Mouse (Mus musculus) C2C12 (cell line): Measurements from ENCODE around the gene Gm10644. TPM values are rescaled to one million over a fixed set of nuclear protein-coding genes. Genes with fewer than 3 reads are reported as not detected.

Source experiments
- H3K27me3 ChIP-seq: one replicate; pipeline ENCODE4 v1.6.1; 2011; ENCODE audit not compliant: control insufficient read depth, insufficient read depth, insufficient read length
- H3K36me3 ChIP-seq: one replicate; pipeline ENCODE4 v1.6.1; 2011; ENCODE audit not compliant: control insufficient read depth, insufficient read depth
- H3K4me3 ChIP-seq: one replicate; pipeline ENCODE4 v1.5.1; 2011; ENCODE audit warnings: mild to moderate bottlenecking, control low read depth; ENCODE audit not compliant: poor library complexity, insufficient read depth, severe bottlenecking
- H3K79me2 ChIP-seq: one replicate; pipeline ENCODE4 v1.6.1; 2011; ENCODE audit not compliant: control insufficient read depth, insufficient read depth
- H3K79me3 ChIP-seq: one replicate; pipeline ENCODE4 v1.6.1; 2011; ENCODE audit warnings: low read depth, control low read depth
- H3ac ChIP-seq: one replicate; pipeline ENCODE3; 2011; ENCODE audit warnings: low read depth; ENCODE audit not compliant: control insufficient read depth, insufficient read length
- CEBPB ChIP-seq: IDR thresholded peaks from one replicate; pipeline ENCODE4 v1.6.1; 2011; ENCODE audit warnings: low read depth, mild to moderate bottlenecking, control low read depth, moderate library complexity
- CTCF ChIP-seq: IDR thresholded peaks from one replicate; pipeline ENCODE4 v1.5.1; 2011; ENCODE audit not compliant: control insufficient read depth, insufficient read depth, insufficient read length
- FOSL1 ChIP-seq: IDR thresholded peaks from one replicate; pipeline ENCODE4 v1.8.0; 2011; ENCODE audit warnings: mild to moderate bottlenecking, low read length; ENCODE audit not compliant: poor library complexity, insufficient read depth, severe bottlenecking
- MAX ChIP-seq: IDR thresholded peaks from one replicate; pipeline ENCODE4 v1.6.1; 2011; ENCODE audit warnings: mild to moderate bottlenecking, control low read depth
- MYOD1 ChIP-seq: IDR thresholded peaks from one replicate; pipeline ENCODE4 v1.6.1; 2011; ENCODE audit warnings: low read depth; ENCODE audit not compliant: control insufficient read depth, insufficient read length
- MYOG ChIP-seq: IDR thresholded peaks from one replicate; pipeline ENCODE4 v1.6.1; 2011; ENCODE audit not compliant: control insufficient read depth, insufficient read length; ENCODE audit errors: extremely low read depth
- USF1 ChIP-seq: IDR thresholded peaks from one replicate; pipeline ENCODE4 v1.6.1; 2011; ENCODE audit warnings: low read depth, mild to moderate bottlenecking, control low read depth, moderate library complexity
- polyA plus RNA-seq: library from polyadenylated mRNA; unstranded; fragments of >200 nt; fragmentation: generic; extraction: Trizol; gene quantifications from one replicate; pipeline ENCODE4 v1.2.1, GENCODE M21; 2012; ENCODE audit warnings: missing spikeins

The Gm10644 gene
- polyA plus RNA-seq, 1 experiment = 0.08 TPM

DNA sequence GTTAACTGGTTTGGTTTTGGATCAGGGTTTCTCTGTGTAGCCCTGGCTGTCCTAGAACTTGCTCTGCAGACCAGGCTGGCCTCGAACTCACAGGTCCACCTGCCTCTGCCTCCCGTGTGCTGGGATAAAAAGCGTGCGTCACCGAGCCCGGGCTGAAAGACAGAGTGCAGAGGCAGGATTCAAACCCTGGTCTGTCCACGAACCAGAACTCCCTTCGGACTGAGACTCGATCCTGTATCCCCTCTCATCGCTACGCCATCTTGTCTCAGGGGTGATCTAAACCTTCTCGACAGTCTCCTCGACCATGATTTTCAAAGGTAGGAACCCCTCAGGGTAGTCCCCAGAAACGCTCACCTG lies 278 bp downstream of the Gm10644 start:
- H3K4me3 ChIP-seq = peak overlapping the region; percentile 28

DNA sequence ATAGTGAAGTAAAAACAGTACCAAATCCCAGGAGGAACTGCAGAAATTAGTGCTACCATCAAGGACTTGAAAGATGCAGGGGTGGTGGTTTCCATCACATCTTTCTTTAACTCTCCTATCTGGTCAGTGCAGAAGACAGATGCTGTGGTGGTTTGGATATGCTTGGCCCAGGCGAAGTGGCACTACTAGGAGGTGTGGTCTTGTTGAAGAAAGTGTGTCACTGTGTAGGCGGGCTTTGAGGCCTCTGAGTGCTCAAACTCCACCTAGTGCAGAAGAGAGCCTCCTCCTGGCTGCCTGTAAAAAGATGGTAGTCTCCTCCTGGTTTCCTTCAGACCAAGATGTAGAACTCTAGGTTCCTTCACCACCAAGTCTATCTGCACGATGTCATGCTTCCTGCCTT lies 9.5 kb downstream of the Gm10644 start:
- Histone ChIP-seq H3K4me3 (no peak overlapping the region), H3K27me3 (no peaks in the 10 kb centered on the region), H3K79me3 (no peaks in the 10 kb centered on the region), H3ac (no peak overlapping the region), H3K36me3 (no peaks in the 10 kb centered on the region), H3K79me2 (no peaks in the 10 kb centered on the region)
- TF ChIP-seq CEBPB (no peak), CTCF (no peak), USF1 (no peak), MYOG (no peak), MYOD1 (no peak), FOSL1 (no peak), MAX (no peak)

More for the DNA sequence above, 278 bp downstream of the Gm10644 start:
- Histone ChIP-seq H3K36me3 (peaks cover 7% of the 10 kb centered on the region), H3ac (peak overlapping the region; percentile 8), H3K79me3 (peaks cover 22% of the 10 kb centered on the region), H3K27me3 (no peaks in the 10 kb centered on the region), H3K79me2 (peaks cover 42% of the 10 kb centered on the region)
- no peak for TF ChIP-seq FOSL1
- no peak for TF ChIP-seq USF1
- no peak for TF ChIP-seq MYOG
- TF ChIP-seq MAX = no peak
- no peak for TF ChIP-seq CEBPB
- no peak for TF ChIP-seq MYOD1
- no peak for TF ChIP-seq CTCF

DNA sequence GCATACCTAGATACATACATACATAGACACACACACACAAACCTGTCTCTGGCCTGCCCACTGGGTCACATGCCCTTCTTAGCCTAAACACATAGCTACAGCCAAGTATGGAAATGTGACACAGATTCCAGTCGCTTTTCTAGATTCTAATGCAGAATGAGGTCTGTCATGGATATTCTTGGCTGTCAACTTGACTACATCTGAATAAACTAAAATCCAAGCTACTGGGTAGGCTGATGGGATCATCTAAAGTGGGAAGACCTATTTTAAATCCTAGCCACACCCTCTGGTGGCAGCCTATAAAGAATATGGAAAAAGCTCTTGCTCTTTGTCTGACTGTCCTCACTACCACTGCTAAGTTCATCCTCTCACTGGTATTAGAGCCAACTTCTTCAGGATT lies 12.6 kb downstream of the Gm10644 start:
- Histone ChIP-seq H3K4me3 (no peak overlapping the region), H3K27me3 (no peaks in the 10 kb centered on the region), H3K36me3 (no peaks in the 10 kb centered on the region), H3K79me2 (no peaks in the 10 kb centered on the region), H3ac (no peak overlapping the region), H3K79me3 (no peaks in the 10 kb centered on the region)
- TF ChIP-seq CTCF (no peak), MYOG (no peak), FOSL1 (no peak), MYOD1 (no peak), CEBPB (no peak), MAX (no peak), USF1 (no peak)

DNA sequence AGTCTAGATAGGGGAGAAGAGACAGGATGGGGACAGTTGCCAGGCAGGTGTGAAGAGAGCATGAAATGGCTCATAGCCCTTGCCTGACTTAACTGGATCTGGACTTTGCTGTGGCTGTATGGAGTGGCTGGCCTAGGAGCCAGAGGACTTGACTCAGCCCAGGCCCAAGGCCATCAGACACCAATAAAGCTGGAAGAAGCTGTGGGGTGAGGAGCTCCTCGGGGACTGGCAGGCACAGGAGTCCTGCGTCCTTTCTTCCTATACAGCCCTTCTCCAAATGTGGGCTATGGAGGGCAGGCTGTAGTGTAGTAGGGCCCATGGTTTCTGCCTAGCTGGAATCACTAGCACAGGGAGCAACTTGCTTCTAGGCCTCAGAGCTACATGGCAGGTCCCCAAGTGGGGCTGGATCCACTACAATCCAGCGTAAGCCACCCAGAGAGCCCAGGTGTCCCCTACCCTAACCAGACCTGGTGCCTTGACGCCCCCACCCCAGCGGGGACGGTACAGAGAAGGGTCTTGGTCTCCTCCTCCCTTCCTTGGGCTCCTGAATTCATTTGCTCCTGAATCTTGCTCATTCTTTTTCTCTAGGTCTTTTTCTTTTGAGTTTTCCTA lies 13.8 kb downstream of the Gm10644 start:
- no peaks in the 10 kb centered on the region for H3K79me2 ChIP-seq
- no peak overlapping the region for H3ac ChIP-seq
- no peaks in the 10 kb centered on the region for H3K79me3 ChIP-seq
- no peaks in the 10 kb centered on the region for H3K27me3 ChIP-seq
- no peaks in the 10 kb centered on the region for H3K36me3 ChIP-seq
- TF ChIP-seq USF1 (no peak), CEBPB (no peak), MAX (no peak), CTCF (no peak), MYOG (no peak), MYOD1 (no peak), FOSL1 (no peak)
- no peak overlapping the region for H3K4me3 ChIP-seq

DNA sequence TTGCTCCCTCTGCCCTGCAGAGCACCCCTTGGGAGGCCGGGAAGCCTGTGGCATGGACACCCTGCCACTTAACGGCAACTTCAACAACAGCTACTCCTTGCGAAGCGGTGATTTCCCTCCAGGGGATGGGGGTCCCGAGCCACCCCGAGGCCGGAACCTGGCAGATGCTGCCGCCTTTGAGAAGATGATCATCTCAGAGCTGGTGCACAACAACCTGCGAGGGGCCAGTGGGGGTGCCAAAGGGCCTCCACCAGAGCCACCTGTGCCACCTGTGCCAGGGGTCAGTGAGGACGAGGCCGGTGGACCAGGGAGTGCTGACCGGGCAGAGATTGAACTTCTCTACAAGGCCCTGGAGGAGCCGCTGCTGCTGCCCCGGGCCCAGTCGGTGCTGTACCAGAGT lies 16.7 kb downstream of the Gm10644 start:
- TF ChIP-seq FOSL1 (no peak), MYOD1 (no peak), MAX (no peak), MYOG (no peak)
- no peak overlapping the region for H3ac ChIP-seq
- peaks cover 9% of the 10 kb centered on the region for H3K36me3 ChIP-seq
- no peaks in the 10 kb centered on the region for H3K79me3 ChIP-seq
- H3K4me3 ChIP-seq = no peak overlapping the region
- H3K79me2 ChIP-seq = no peaks in the 10 kb centered on the region
- H3K27me3 ChIP-seq = no peaks in the 10 kb centered on the region

DNA sequence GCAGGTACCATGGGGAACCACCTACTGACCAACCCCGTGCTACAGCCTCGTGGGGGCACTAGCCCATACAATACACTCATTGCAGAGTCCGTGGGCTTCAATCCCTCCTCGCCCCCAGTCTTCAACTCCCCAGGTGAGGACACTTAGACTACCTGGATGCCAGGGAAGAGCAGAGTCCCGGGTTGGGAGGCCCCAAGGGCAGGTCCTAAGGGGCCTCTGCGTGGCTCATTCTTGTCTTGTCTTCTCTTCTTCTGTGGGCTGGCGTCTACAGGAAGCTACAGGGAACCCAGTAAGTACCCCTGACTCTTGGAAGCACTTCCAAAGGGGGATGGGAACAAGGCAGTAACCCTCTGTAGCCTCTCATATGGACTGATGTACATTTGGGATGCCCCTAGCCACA lies 17.4 kb downstream of the Gm10644 start:
- Histone ChIP-seq H3ac (no peak overlapping the region), H3K27me3 (no peaks in the 10 kb centered on the region), H3K36me3 (peaks cover 15% of the 10 kb centered on the region), H3K79me2 (no peaks in the 10 kb centered on the region), H3K79me3 (no peaks in the 10 kb centered on the region), H3K4me3 (no peak overlapping the region)
- TF ChIP-seq MYOD1 = no peak
- no peak for TF ChIP-seq USF1
